Mouse (Mus musculus): ENCODE results near the gene Zc3h6. TPM values are rescaled to one million over a fixed set of nuclear protein-coding genes. Genes with fewer than 3 reads are reported as not detected.

The Zc3h6 gene
- total RNA-seq (2023): 10 to 100 TPM in 1 of 2 experiments, 1 to 10 TPM in 1; 9.0 to 16.2 TPM

GRCm38 (mm10) chr2:128966641-128967580 is at the start of gene Zc3h6:
Gene Zc3h6, plus strand, starts transcription at chr2:128967402.

DNA sequence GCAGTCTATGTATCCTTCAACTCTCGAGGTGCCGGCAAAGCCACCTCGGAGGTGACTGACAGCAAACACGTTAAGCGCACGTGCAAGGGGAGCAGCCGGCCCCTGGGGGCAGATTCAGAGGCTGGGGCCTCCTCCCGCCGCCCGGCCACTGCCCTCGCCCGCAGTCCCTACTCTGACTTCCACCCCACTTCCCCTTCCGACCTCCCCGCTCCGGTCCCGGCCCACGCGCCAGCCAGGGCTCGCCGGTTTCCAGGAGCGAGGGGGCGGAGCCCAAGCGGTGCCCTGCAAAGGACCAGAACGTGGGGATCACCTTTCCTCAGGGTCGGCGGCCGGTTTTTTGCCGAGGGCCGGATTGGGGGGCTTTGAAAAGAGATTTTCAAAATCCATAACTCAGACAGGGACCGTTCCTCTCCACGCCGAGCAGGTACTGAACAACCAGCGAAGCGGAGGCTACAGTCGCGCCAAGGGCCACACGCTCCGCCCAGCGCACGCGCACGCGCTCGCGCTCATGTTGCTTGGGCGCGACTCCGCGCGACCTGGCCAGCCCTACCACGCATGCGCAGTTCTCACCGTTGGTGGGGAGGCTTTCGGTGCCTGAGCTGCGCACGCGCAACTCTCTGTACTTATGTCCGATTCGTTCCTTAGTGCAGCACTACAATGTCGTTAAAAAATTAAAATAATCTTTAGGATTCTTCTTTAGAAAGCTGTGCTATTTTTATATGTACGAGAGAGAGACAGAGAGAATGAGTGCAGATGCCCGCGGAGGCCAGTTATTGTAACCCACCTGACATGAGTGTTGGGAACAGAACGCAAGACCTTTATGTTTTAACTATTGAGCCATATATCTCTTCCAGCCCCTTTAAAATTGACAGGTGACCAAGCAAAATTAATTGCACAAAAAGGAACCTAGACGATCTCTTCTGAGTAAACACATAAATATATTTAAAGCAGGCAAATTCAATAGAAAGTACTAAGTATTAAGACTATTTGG is 23.4 kb upstream of the Zc3h6 start, which contains the start of gene Zc3h8:
Gene Zc3h8, minus strand, starts transcription at position 540 of the 991 bp plus-strand sequence.

GRCm38 (mm10) chr2:128967661-128968441 is 649 bp downstream of the Zc3h6 start, which contains the start of gene Gm10762:
Gene Gm10762, minus strand, starts transcription at chr2:128967725.

GRCm38 (mm10) chr2:129047811-129048210 is 80.6 kb downstream of the Zc3h6 start, which contains the start of gene Vinac1:
Gene Vinac1, minus strand, starts transcription at chr2:129048172.

GRCm38 (mm10) chr2:129065437-129066282 is 98.5 kb downstream of the Zc3h6 start, which contains the start of gene Ttl:
Gene Ttl, plus strand, starts transcription at chr2:129065942.

Other genes starting within 250 kb of the Zc3h6 start
- gene Tmem87b, start 149.3 kb upstream of the Zc3h6 start, total RNA-seq (2023): 10 to 100 TPM; 36.5 to 38.3 TPM
- gene Fbln7, start 104.4 kb upstream of the Zc3h6 start, total RNA-seq (2023): not detected
- 1 to 10 TPM; 4.8 to 5.0 TPM for gene Zc3h8, start 23.3 kb upstream of the Zc3h6 start, total RNA-seq (2023)
- gene Gm10762, start 323 bp downstream of the Zc3h6 start, total RNA-seq (2023): 1 to 10 TPM; 5.5 TPM
- gene Vinac1, start 80.8 kb downstream of the Zc3h6 start, total RNA-seq (2023): under 1 TPM in 1 of 2 experiments, not detected in 1; 0.17 TPM
- gene Ttl, start 98.5 kb downstream of the Zc3h6 start, total RNA-seq (2023): 1 to 10 TPM; 5.1 to 5.4 TPM
- 10 to 100 TPM; 51.3 to 59.2 TPM for gene Polr1b, start 133.6 kb downstream of the Zc3h6 start, total RNA-seq (2023)
- 10 to 100 TPM; 15.3 to 21.6 TPM for gene Chchd5, start 162.3 kb downstream of the Zc3h6 start, total RNA-seq (2023)
- 100 to 1,000 TPM; 164 to 178 TPM for gene Slc20a1, start 231.4 kb downstream of the Zc3h6 start, total RNA-seq (2023)

Measured in B cell, adult 67 days (primary cell).